In the genomic region with DNA sequence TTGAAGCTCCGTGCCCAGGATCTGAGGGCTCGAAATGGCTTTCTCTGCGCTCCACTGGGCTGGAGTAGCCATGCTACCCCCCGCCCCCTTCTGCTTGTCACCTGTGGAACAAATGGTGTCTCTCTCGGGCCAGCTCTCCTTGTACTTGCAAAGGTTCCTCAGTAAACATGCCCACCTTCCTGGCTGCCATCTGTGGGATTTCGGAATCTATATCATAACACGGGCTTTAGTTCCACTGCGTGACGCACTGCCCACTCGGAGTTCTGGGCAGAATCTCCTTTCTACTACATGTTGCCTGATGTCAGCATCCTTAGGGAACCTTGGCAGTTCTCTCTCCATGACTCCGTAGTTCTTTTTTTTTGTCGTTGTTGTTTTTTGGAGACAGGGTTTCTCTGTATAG, we compare ENCODE assay signal across 26 mouse cellular contexts.
"Had no signal": no experiment of that assay in that cellular context is flagged by ENCODE, and none has a peak within 500 bp of the region (broad histone marks: within the 10 kb centered on the region; RNA-seq: fewer than 3 reads in every experiment).

No protein-coding gene starts in this region.

- H3K4me3 ChIP-seq: limb, embryonic 10.5 days; limb, embryonic 12.5 days; limb, embryonic 13.5 days; limb, embryonic 15.5 days; liver, embryonic 12.5 days; liver, embryonic 13.5 days; liver, embryonic 15.5 days; lung, embryonic 15.5 days; megakaryocyte, embryonic 14.5 days; midbrain, embryonic 10.5 days; midbrain, embryonic 12.5 days; midbrain, embryonic 13.5 days; midbrain, embryonic 15.5 days; myocyte had no signal

- H3K36me3 ChIP-seq: liver, embryonic 13.5 days; liver, embryonic 15.5 days; lung, embryonic 15.5 days had no signal

- H3K27ac ChIP-seq: limb, embryonic 10.5 days; limb, embryonic 12.5 days; limb, embryonic 13.5 days; limb, embryonic 15.5 days; liver, embryonic 12.5 days; liver, embryonic 13.5 days; liver, embryonic 14.5 days; liver, embryonic 15.5 days; lung, embryonic 15.5 days; macrophage; midbrain, embryonic 10.5 days; midbrain, embryonic 12.5 days; midbrain, embryonic 13.5 days; midbrain, embryonic 15.5 days had no signal

- H3K4me1 ChIP-seq: limb, embryonic 10.5 days; limb, embryonic 12.5 days; limb, embryonic 13.5 days; limb, embryonic 15.5 days; liver, embryonic 12.5 days; liver, embryonic 13.5 days; liver, embryonic 15.5 days; lung, embryonic 15.5 days; midbrain, embryonic 10.5 days; midbrain, embryonic 12.5 days; midbrain, embryonic 13.5 days; midbrain, embryonic 15.5 days had no signal

- DNase-seq: left cerebral cortex, postnatal 4 days; liver; liver, embryonic 13.5 days; liver, postnatal 0 days; lung, adult 18-20 months; lung, adult 2 months; lung, embryonic 14.5 days; lung, postnatal 10 days; lung, postnatal 36 days; lung, postnatal 4 days; midbrain, embryonic 14.5 days had no signal

- H3K27me3 ChIP-seq: limb, embryonic 12.5 days; limb, embryonic 13.5 days; limb, embryonic 15.5 days; liver, embryonic 12.5 days; liver, embryonic 13.5 days; liver, embryonic 15.5 days; lung, embryonic 15.5 days; megakaryocyte, embryonic 14.5 days; midbrain, embryonic 12.5 days; midbrain, embryonic 13.5 days; midbrain, embryonic 15.5 days had no signal
